Mouse (Mus musculus) lung, adult 2 months (tissue): ENCODE results near the gene Ddx11.

ENCODE experiments used
- CTCF ChIP-seq: fragments of 200-500 bp; IDR thresholded peaks from 2 replicates; pipeline ENCODE4 v1.5.1; 2011; ENCODE audit warnings: mild to moderate bottlenecking, low read length, control low read depth; ENCODE audit not compliant: insufficient read depth
- POLR2A ChIP-seq: fragments of 200-500 bp; IDR thresholded peaks from 2 replicates; pipeline ENCODE4 v1.6.1; 2011; ENCODE audit warnings: low read depth, mild to moderate bottlenecking, control low read depth, low read length, borderline replicate concordance; ENCODE audit errors: extremely low read depth

GRCm38 (mm10) chr17:66077437-66077850 lies 45.9 kb upstream of the Ddx11 start:
- TF ChIP-seq POLR2A: no peak
- no peak for TF ChIP-seq CTCF
